Mouse (Mus musculus) hindbrain, embryonic 16.5 days (tissue): Measurements from ENCODE around the gene Olfr1423. TPM values are rescaled to one million over a fixed set of nuclear protein-coding genes. Genes with fewer than 3 reads are reported as not detected.
A peak's percentile ranks its signal among the peaks of the same experiment; 100 is the strongest.

Source experiments
- ATAC-seq: fragments of 200-750 bp; cut with Nextera tagmentation; 2 replicates; pipeline ENCODE4 v1.8.0; 2017; ENCODE audit warnings: moderate TSS enrichment, moderate library complexity
- H3K27ac ChIP-seq: fragments of 300-500 bp; sonication (generic); 2 replicates; pipeline ENCODE4 v1.5.1; 2014; ENCODE audit warnings: low read depth, mild to moderate bottlenecking, control low read depth, low read length, moderate library complexity
- H3K27me3 ChIP-seq: fragments of 300-500 bp; sonication (generic); replicated peaks from 2 replicates; pipeline ENCODE4 v1.6.1; 2014; ENCODE audit warnings: low read length; ENCODE audit not compliant: control insufficient read depth, insufficient read depth
- H3K36me3 ChIP-seq: fragments of 300-500 bp; sonication (generic); 2 replicates; pipeline ENCODE4 v1.6.1; 2014; ENCODE audit warnings: mild to moderate bottlenecking, low read length, moderate library complexity, mixed read lengths; ENCODE audit not compliant: control insufficient read depth, insufficient read depth
- H3K4me1 ChIP-seq: fragments of 300-500 bp; sonication (generic); 2 replicates; pipeline ENCODE4 v1.6.1; 2014; ENCODE audit warnings: low read depth, low read length; ENCODE audit not compliant: control insufficient read depth, insufficient read depth
- H3K4me2 ChIP-seq: fragments of 300-500 bp; sonication (generic); 2 replicates; pipeline ENCODE4 v1.6.1; 2014; ENCODE audit warnings: mild to moderate bottlenecking, low read length, control low read depth, moderate library complexity
- H3K4me3 ChIP-seq: fragments of 300-500 bp; sonication (generic); 2 replicates; pipeline ENCODE4 v1.5.1; 2014; ENCODE audit warnings: mild to moderate bottlenecking, low read length, control low read depth, moderate library complexity
- H3K9ac ChIP-seq: fragments of 300-500 bp; sonication (generic); 2 replicates; pipeline ENCODE4 v1.6.1; 2014; ENCODE audit warnings: low read depth, mild to moderate bottlenecking, control low read depth, low read length, moderate library complexity
- H3K9me3 ChIP-seq: fragments of 300-500 bp; sonication (generic); 2 replicates; pipeline ENCODE4 v1.6.1; 2014; ENCODE audit warnings: mild to moderate bottlenecking, low read length, moderate library complexity; ENCODE audit not compliant: control insufficient read depth
- WGBS: fragments of 180-500 bp; shearing (Covaris S2); extraction: QIAGEN DNeasy Blood & Tissue Kit; methylation state at CpG from one replicate; pipeline ENCODE4 v1.1.7; 2014; 5-methylcytosine and 5-hydroxymethylcytosine counted together
- polyA plus RNA-seq: library from polyadenylated mRNA; unstranded; fragments of >200 nt; fragmentation: Nextera tagmentation; extraction: Ambion mirVana; gene quantifications from 2 replicates; pipeline ENCODE4 v1.2.1, GENCODE M21; 2015

Olfr1423 gene
- polyA plus RNA-seq, 1 experiment from 2014 or later, result not detected

- Histone ChIP-seq H3K36me3 (no peaks in the 10 kb centered on the region), H3K4me2 (peak overlapping the region; percentile 79), H3K4me3 (peak overlapping the region; percentile 10; the same call in 1 of the 2 replicates), H3K27ac (peak overlapping the region; percentile 18; the same call in 1 of the 2 replicates), H3K27me3 (no peaks in the 10 kb centered on the region), H3K9me3 (no peaks in the 10 kb centered on the region), H3K4me1 (peaks cover 9% of the 10 kb centered on the region), H3K9ac (no peak overlapping the region)
- 24% methylated on average over 17 of the region's 17 CpGs for WGBS
- ATAC-seq, result no peak
Measured at GRCm38 (mm10) chr19:12008410-12009380, 32.4 kb downstream of the Olfr1423 start.

- no peak for ATAC-seq
- 16% methylated on average over 17 of the region's 17 CpGs for WGBS
- Histone ChIP-seq H3K36me3 (no peaks in the 10 kb centered on the region), H3K27ac (no peak overlapping the region), H3K9me3 (no peaks in the 10 kb centered on the region), H3K4me1 (peaks cover 9% of the 10 kb centered on the region), H3K4me3 (peak overlapping the region; percentile 51), H3K9ac (no peak overlapping the region), H3K27me3 (no peaks in the 10 kb centered on the region), H3K4me2 (peak overlapping the region; percentile 57)
Measured at GRCm38 (mm10) chr19:12007105-12007931, 33.8 kb downstream of the Olfr1423 start.

- 2% methylated on average over 17 of the region's 17 CpGs for WGBS
- no peaks in the 10 kb centered on the region for H3K9me3 ChIP-seq
- no peaks in the 10 kb centered on the region for H3K27me3 ChIP-seq
- peak overlapping the region; percentile 51 for H3K4me3 ChIP-seq
- H3K4me2 ChIP-seq, result peak overlapping the region; percentile 57
- H3K9ac ChIP-seq, result peak overlapping the region; percentile 66
- ATAC-seq, result peak; percentile 0; the same call in 1 of the 2 replicates
- H3K36me3 ChIP-seq, result no peaks in the 10 kb centered on the region
- peak overlapping the region; percentile 69 for H3K27ac ChIP-seq
- peaks cover 9% of the 10 kb centered on the region for H3K4me1 ChIP-seq
Measured at GRCm38 (mm10) chr19:12006361-12006947, 34.7 kb downstream of the Olfr1423 start.

- no peaks in the 10 kb centered on the region for H3K27me3 ChIP-seq
- H3K4me1 ChIP-seq, result peaks cover 9% of the 10 kb centered on the region
- H3K36me3 ChIP-seq, result no peaks in the 10 kb centered on the region
- H3K9me3 ChIP-seq, result no peaks in the 10 kb centered on the region
- ATAC-seq, result peak; percentile 73
- peak overlapping the region; percentile 66 for H3K9ac ChIP-seq
- peak overlapping the region; percentile 78 for H3K27ac ChIP-seq
- H3K4me2 ChIP-seq, result peak overlapping the region; percentile 57
- H3K4me3 ChIP-seq, result peak overlapping the region; percentile 51
- under 1% methylated on average over 41 of the region's 41 CpGs for WGBS
Measured at GRCm38 (mm10) chr19:12005376-12006360, 35.4 kb downstream of the Olfr1423 start.

DNA sequence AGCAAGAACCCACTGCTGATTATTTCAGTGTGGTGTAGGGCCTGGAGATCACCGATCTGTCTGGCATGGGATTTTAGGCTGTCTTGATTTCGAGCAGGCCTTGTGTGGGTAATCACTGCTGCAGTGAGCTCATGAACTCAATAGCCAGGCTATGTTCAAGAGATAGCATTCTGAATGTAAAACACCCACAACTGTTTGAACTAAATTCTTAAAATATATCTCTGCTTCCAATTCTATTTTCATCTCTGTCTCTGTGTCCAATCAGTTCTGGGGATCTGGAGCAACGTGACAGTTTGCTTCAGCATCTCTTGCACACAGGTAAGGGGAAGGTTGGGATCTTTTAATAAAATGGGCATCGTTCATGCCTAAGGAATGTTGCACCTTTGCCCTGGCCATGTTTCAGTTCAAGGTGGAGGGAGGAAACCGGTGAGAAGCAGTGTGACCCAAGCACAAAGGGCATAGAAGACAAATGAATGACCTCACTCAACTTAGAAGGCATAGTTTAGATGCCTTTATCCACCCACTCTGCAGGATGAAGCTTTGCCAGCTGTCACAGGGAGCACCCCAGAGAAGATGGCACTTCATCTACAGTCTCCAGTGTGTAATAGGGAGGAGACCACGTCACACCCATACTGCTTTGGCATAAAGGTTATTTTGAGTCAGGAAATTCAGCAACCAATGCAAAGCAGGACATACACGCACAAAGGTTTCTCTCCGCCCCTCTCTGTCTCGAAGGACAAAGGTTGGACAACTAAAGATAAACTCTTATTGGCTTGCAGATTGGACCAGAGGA is 36.7 kb downstream of the Olfr1423 start:
- H3K27me3 ChIP-seq, result no peaks in the 10 kb centered on the region
- H3K4me3 ChIP-seq, result peak overlapping the region; percentile 51
- no peak for ATAC-seq
- peaks cover 9% of the 10 kb centered on the region for H3K4me1 ChIP-seq
- no peaks in the 10 kb centered on the region for H3K36me3 ChIP-seq
- H3K9me3 ChIP-seq, result no peaks in the 10 kb centered on the region
- H3K4me2 ChIP-seq, result peak overlapping the region; percentile 57
- WGBS, result 53% methylated on average over 9 of the region's 9 CpGs
- H3K27ac ChIP-seq, result peak overlapping the region; percentile 78
- peak overlapping the region; percentile 66 for H3K9ac ChIP-seq

DNA sequence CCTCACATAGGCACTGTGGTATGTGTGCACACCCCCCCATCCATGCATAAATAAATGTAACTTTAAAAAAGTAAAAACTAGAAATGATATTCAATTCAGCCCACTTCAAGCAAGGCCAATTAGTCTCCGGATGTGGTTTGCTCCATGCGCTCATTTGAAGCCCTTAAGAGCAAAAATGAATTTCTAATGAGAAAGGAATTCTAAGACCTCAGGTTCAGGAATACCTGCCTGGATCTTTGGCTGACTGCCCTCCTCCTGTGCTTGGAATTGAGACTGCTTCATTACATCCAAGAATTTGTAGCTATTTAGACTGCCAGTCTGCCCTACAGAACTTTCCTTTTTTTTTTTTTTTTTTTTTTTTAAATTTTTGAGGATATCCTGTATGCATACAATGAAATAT is 37.5 kb downstream of the Olfr1423 start:
- peaks cover 9% of the 10 kb centered on the region for H3K4me1 ChIP-seq

DNA sequence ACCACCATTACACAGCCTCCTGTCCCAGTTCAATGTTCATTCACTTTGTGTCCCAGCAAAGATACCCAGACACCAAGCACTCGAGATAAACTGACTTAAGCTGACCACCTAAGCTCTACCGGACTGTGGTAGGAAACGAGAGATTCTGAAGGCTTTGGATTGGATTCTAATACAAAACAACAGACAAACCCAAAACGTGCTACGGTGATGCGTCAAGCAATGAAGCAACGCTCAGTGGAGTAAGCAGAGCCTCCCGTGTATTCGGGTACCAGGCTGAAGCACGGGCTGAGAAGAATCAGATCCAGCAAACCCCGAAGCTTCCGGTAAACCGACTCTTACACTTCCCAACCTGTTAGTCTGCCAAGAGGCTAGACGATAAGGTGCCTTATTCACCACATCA is 38.3 kb downstream of the Olfr1423 start:
- ATAC-seq, result no peak

More for the DNA sequence above, 37.5 kb downstream of the Olfr1423 start:
- Histone ChIP-seq H3K9me3 (no peaks in the 10 kb centered on the region), H3K9ac (no peak overlapping the region), H3K36me3 (no peaks in the 10 kb centered on the region), H3K4me2 (no peak overlapping the region), H3K4me3 (no peak overlapping the region), H3K27ac (no peak overlapping the region), H3K27me3 (no peaks in the 10 kb centered on the region)
- no peak for ATAC-seq
- WGBS, result 95% methylated on average over 2 of the region's 2 CpGs

More for the DNA sequence above, 38.3 kb downstream of the Olfr1423 start:
- Histone ChIP-seq H3K9ac (no peak overlapping the region), H3K27ac (no peak overlapping the region), H3K27me3 (no peaks in the 10 kb centered on the region), H3K4me2 (peak overlapping the region; percentile 18), H3K36me3 (no peaks in the 10 kb centered on the region), H3K4me1 (peaks cover 9% of the 10 kb centered on the region), H3K9me3 (no peaks in the 10 kb centered on the region), H3K4me3 (peak overlapping the region; percentile 5)
- 54% methylated on average over 14 of the region's 14 CpGs for WGBS
